Mouse (Mus musculus) forebrain, embryonic 11.5 days (tissue): ENCODE measurements at regions not wholly inside any gene's neighbourhood (a gene's known extent, or its start where the extent isn't known, plus 50 kb on each side); places are given as distances from the start of the nearest gene placed in this dataset.

Experiments used
- ATAC-seq: fragments of 200-750 bp; cut with Nextera tagmentation; replicated peaks from 2 replicates; pipeline ENCODE4 v1.8.0; 2017; ENCODE audit warnings: moderate TSS enrichment; ENCODE audit not compliant: low FRiP score
- DNase-seq: peaks from one replicate; pipeline ENCODE4 v3.0.0-alpha.2; 2017; ENCODE audit warnings: low spot score
- H3K27ac ChIP-seq: fragments of 300-500 bp; sonication (generic); 2 replicates; pipeline ENCODE4 v1.5.1; 2014; ENCODE audit warnings: low read depth, low read length
- H3K27me3 ChIP-seq: fragments of 300-500 bp; sonication (generic); 2 replicates; pipeline ENCODE4 v1.6.1; 2014; ENCODE audit warnings: mild to moderate bottlenecking, low read length, mixed read lengths; ENCODE audit not compliant: control insufficient read depth, insufficient read depth
- H3K36me3 ChIP-seq: fragments of 300-500 bp; sonication (generic); 2 replicates; pipeline ENCODE4 v1.6.1; 2014; ENCODE audit warnings: mild to moderate bottlenecking, low read length, moderate library complexity, mixed read lengths; ENCODE audit not compliant: control insufficient read depth, insufficient read depth
- H3K4me1 ChIP-seq: fragments of 300-500 bp; sonication (generic); replicated peaks from 2 replicates; pipeline ENCODE4 v1.6.1; 2014; ENCODE audit warnings: low read length, mixed read lengths; ENCODE audit not compliant: control insufficient read depth, insufficient read depth
- H3K4me2 ChIP-seq: fragments of 300-500 bp; sonication (generic); 2 replicates; pipeline ENCODE4 v1.6.1; 2014; ENCODE audit warnings: low read depth, mild to moderate bottlenecking, low read length, moderate library complexity, mixed read lengths; ENCODE audit not compliant: severe bottlenecking
- H3K4me3 ChIP-seq: fragments of 300-500 bp; sonication (generic); 2 replicates; pipeline ENCODE4 v1.5.1; 2014; ENCODE audit warnings: low read depth, low read length
- H3K9ac ChIP-seq: fragments of 300-500 bp; sonication (generic); 2 replicates; pipeline ENCODE4 v1.6.1; 2014; ENCODE audit warnings: low read length
- H3K9me3 ChIP-seq: fragments of 300-500 bp; sonication (generic); 2 replicates; pipeline ENCODE4 v1.6.1; 2016; ENCODE audit warnings: low read length, mixed read lengths; ENCODE audit not compliant: control insufficient read depth
- WGBS: fragments of 180-500 bp; shearing (Covaris S2); extraction: QIAGEN DNeasy Blood & Tissue Kit; methylation state at CpG from one replicate; pipeline ENCODE4 v1.1.7; 2014; 5-methylcytosine and 5-hydroxymethylcytosine counted together

DNA sequence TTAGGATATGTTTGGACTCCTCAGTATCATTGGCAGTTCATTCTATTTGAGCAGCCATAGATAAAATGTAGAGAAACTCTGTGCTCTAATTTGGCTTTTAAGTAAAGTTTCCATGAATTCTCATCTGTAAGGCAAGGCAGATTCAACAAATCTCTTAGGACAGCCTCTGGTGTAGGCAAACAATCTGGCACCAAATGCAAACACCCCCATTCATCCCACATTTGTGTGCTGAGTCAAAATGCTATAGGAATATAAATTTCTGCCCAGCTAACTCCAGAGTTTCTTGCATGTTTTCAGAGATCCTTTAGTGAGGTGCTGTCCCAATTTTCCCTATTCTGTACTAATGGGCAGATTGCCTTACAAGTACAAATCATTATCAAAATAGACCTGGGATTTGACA, 695.7 kb upstream of the Kif18a start:
- no peak overlapping the region for H3K4me2 ChIP-seq
- H3K4me1 ChIP-seq, result no peaks in the 10 kb centered on the region
- H3K9ac ChIP-seq, result no peak overlapping the region
- H3K9me3 ChIP-seq, result no peaks in the 10 kb centered on the region
- no peaks in the 10 kb centered on the region for H3K36me3 ChIP-seq
- H3K27me3 ChIP-seq, result no peaks in the 10 kb centered on the region
- H3K27ac ChIP-seq, result no peak overlapping the region
- H3K4me3 ChIP-seq, result no peak overlapping the region
- ATAC-seq, result no peak
- no peak for DNase-seq

DNA sequence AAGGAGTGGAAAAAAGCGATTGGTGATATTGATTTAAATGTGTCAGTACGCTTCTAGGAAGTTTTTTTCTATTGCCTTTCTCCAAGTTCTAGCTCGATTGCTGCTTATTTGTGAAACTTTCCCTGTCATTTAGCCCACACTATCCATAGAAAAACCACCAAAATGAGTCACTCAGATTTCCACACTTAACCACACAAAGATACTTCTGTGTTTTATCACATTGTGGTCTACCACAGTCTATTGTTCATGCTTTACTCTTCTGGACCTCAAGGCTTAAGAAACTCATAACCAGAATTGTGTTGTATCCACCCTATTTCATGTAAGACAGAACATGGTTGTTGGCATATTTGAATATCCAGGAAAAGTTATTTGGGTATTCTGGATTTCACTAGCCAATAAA, 687.0 kb upstream of the Kif18a start:
- 87% methylated on average over 3 of the region's 3 CpGs for WGBS
- Histone ChIP-seq H3K36me3 (no peaks in the 10 kb centered on the region), H3K9me3 (no peaks in the 10 kb centered on the region), H3K4me1 (no peaks in the 10 kb centered on the region), H3K4me3 (no peak overlapping the region), H3K27ac (no peak overlapping the region), H3K27me3 (no peaks in the 10 kb centered on the region), H3K4me2 (no peak overlapping the region), H3K9ac (no peak overlapping the region)
- ATAC-seq (no peak), DNase-seq (no peak)

DNA sequence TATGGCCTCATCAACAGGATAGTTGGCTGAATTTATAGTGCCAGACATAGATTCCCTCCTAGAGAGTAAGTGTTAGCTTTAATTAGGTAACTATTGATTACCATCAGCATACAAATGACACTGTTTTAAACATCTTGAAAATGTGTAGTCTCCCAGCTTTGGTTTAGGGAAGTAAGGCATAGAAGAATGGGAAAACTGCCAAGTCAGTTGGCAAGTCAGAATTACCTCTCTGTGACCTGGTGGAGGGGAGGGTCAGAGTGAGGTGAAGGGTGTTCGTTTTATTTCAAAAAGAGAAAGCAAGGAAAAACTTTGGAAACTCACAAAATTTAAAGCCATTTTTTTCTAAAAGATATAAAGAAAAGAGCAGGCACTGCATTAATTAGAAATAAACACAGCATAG, 680.2 kb upstream of the Kif18a start:
- DNase-seq (no peak), ATAC-seq (no peak)
- WGBS, result 61% methylated on average over 1 of the region's 1 CpGs
- Histone ChIP-seq H3K4me1 (no peaks in the 10 kb centered on the region), H3K4me3 (no peak overlapping the region), H3K9me3 (no peaks in the 10 kb centered on the region), H3K27me3 (no peaks in the 10 kb centered on the region), H3K36me3 (no peaks in the 10 kb centered on the region), H3K4me2 (no peak overlapping the region), H3K27ac (no peak overlapping the region), H3K9ac (no peak overlapping the region)

DNA sequence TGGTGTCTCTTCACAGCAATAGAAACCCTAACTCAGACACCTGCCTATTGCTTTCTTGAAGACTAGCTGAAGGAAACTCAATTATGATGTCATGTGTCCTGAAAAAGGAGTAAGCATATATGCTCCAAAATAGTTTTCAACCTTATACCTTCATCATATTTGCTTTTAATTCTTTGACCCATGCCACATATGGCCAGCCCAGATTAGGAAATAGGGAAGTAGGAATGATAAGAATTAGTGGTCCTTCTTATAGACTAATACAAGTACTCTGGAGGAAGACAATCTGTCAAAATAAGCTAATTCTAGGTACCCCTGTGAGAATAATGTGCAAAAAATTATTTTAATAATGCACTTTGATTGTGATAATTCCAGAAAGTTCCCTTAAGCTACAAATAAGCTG, 661.0 kb upstream of the Kif18a start:
- Histone ChIP-seq H3K27ac (no peak overlapping the region), H3K4me2 (no peak overlapping the region), H3K4me3 (no peak overlapping the region), H3K9ac (no peak overlapping the region), H3K4me1 (no peaks in the 10 kb centered on the region), H3K27me3 (no peaks in the 10 kb centered on the region), H3K36me3 (no peaks in the 10 kb centered on the region), H3K9me3 (no peaks in the 10 kb centered on the region)
- DNase-seq (no peak), ATAC-seq (no peak)

DNA sequence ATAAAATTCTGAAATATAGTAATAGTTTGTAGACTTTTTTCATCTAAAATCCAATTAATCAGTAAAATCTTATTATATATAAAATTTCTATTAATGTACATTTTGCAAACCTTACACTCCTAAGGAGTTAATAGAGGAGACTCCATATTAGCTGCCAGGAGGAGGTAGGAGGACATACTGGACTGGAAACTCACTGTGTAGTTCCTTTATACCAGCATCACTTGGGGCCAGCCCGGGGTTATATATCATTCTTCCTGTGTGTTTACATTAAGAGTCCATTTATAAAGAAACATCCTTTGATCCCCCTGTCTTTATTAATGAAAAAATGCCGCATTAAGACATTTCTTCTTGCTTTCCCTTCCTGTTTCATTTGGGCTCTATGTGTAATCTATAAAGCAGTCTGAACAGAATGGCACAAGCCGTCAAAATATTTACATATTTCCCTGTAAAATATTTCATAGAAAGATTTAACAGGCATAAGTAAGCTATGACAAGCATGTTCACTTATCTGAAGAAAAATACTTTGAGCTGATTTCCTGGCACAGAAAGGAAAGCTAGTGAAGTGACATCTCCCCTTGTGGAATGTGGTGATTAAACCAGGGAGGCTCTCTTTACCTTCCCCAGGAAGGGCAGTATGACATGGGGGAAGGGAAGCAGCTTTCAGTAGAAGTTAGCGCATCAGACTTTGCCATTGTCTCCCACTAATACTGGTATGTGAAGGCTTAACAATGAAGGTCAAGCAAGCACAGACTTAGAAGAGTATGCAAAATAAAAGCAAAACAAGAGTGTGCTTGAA, 658.0 kb upstream of the Kif18a start:
- Histone ChIP-seq H3K36me3 (no peaks in the 10 kb centered on the region), H3K4me1 (no peaks in the 10 kb centered on the region), H3K9me3 (no peaks in the 10 kb centered on the region), H3K27ac (no peak overlapping the region), H3K4me2 (no peak overlapping the region), H3K9ac (no peak overlapping the region), H3K27me3 (no peaks in the 10 kb centered on the region), H3K4me3 (no peak overlapping the region)
- no peak for DNase-seq
- no peak for ATAC-seq
- 78% methylated on average over 4 of the region's 4 CpGs for WGBS

DNA sequence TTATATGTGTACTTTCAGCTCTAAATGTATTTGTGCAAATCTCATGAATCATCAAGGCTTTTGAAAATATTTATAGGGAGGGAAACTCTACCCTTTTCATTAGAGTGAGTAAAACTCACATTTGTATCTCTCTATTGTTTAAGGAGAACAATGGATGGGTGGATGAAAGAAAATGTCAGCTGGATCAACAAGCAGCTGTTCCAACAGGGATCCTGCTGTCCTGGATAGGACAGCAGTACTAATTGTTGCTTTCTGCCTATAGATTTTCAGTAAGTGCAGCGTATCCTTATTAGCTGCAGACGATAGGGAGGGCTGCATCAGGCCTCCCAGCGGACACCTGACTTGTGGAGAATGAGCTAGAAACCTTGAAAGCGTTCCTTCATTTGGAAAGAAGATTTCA, 644.9 kb upstream of the Kif18a start:
- Histone ChIP-seq H3K4me3 (no peak overlapping the region), H3K4me1 (no peaks in the 10 kb centered on the region), H3K27ac (no peak overlapping the region), H3K4me2 (no peak overlapping the region), H3K27me3 (no peaks in the 10 kb centered on the region), H3K9me3 (no peaks in the 10 kb centered on the region), H3K9ac (no peak overlapping the region), H3K36me3 (no peaks in the 10 kb centered on the region)
- no peak for ATAC-seq
- DNase-seq, result no peak
- WGBS, result 74% methylated on average over 4 of the region's 4 CpGs

DNA sequence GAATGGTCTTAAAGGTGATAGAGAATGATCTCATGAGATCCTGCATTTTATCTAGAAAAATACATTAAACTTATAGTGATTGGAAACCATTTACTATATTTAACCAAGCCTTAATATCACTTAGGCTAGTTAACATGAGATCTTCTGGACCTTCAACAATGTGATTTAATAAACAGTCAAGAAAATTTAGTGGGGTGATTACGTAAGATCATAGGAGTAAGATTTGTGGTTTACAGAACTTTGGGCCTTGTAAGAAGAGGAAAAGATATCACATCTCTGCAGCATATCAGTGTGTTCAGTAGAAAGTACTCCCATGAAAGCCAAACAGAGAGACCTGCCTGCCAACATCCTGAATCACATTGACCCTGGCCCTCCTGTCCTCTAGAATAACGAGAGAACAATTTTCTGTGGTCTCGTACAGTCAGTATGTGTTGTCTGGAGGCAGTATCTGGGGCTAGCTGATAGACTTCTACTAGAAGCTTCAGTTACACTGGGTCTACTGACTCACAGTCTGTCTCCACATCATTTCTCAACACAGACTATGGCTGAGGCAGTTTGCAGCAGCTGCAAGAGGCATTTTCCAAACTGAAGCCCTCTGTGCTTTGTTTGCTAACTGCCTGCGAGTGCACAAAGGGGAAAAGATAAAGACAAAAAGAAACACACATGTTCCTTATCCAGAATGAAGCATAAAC, 619.7 kb upstream of the Kif18a start:
- Histone ChIP-seq H3K36me3 (no peaks in the 10 kb centered on the region), H3K9ac (no peak overlapping the region), H3K9me3 (no peaks in the 10 kb centered on the region), H3K27me3 (no peaks in the 10 kb centered on the region), H3K27ac (no peak overlapping the region), H3K4me1 (no peaks in the 10 kb centered on the region), H3K4me2 (no peak overlapping the region), H3K4me3 (no peak overlapping the region)
- 76% methylated on average over 4 of the region's 4 CpGs for WGBS
- no peak for DNase-seq
- ATAC-seq, result no peak

DNA sequence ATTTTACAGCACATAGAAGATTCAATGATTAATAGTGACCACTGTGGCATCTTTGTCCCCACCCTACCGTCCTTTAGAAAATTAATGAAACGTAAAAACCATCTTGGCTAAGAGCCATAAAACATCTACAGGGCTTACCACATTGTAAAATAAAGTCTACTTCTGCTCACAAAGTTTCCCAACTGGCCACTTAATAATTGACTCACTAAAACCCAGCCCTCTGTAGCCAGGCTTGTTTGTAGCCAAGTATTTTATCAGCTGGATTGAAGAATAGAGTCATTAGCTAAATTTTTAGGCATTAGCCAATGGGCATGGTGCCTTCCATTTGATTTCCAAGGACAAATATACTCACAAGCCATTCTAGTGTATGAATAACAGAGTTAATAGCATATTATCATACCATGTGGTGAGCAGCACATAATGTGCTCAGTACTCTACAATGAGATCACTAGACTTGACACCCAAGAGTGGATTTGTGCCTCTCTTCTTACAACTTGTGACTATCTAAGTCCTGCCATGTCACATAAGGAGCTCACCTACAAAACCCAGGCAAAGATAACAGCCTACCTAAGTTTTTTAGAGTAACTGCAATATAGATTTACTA, 602.7 kb upstream of the Kif18a start:
- Histone ChIP-seq H3K9me3 (no peaks in the 10 kb centered on the region), H3K27me3 (no peaks in the 10 kb centered on the region), H3K4me1 (no peaks in the 10 kb centered on the region), H3K27ac (no peak overlapping the region), H3K36me3 (no peaks in the 10 kb centered on the region), H3K4me3 (no peak overlapping the region), H3K9ac (no peak overlapping the region), H3K4me2 (no peak overlapping the region)
- DNase-seq (no peak), ATAC-seq (no peak)
- 86% methylated on average over 2 of the region's 2 CpGs for WGBS

DNA sequence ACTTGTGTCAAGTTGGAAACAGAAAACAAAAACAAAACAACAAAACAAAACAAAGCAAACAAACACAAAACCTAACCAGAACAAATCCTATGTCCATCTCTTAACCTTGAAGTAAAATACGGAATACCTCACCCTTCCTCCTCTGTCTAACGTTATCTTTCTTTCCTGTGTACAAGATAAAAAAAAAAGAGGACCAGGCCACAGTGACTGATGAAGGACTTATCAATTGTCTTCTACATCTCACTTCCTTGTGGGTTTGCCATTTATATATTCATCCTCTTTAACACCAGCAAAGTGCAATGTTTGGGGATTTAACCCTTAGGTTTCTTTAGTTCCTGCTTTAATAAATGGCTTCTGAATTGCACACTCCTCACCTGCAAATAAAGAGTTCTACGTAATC, 599.0 kb upstream of the Kif18a start:
- Histone ChIP-seq H3K9me3 (no peaks in the 10 kb centered on the region), H3K4me2 (no peak overlapping the region), H3K27ac (no peak overlapping the region), H3K4me1 (no peaks in the 10 kb centered on the region), H3K27me3 (no peaks in the 10 kb centered on the region), H3K9ac (no peak overlapping the region), H3K4me3 (no peak overlapping the region), H3K36me3 (no peaks in the 10 kb centered on the region)
- no peak for ATAC-seq
- 90% methylated on average over 3 of the region's 3 CpGs for WGBS
- DNase-seq, result no peak
